Mouse (Mus musculus) CH12.LX (cell line): ENCODE results near the gene Fam107b. TPM values are rescaled to one million over a fixed set of nuclear protein-coding genes. Genes with fewer than 3 reads are reported as not detected.
A peak's percentile ranks its signal among the peaks of the same experiment; 100 is the strongest.

ENCODE experiments used
- DNase-seq: peaks from one replicate; pipeline ENCODE4 v3.0.0-alpha.2; 2013; ENCODE audit errors: extremely low read depth
- H3K27ac ChIP-seq: 2 replicates; pipeline ENCODE4 v1.5.1; 2012; ENCODE audit warnings: low read depth, mild to moderate bottlenecking, control low read depth, moderate library complexity; ENCODE audit not compliant: insufficient read depth
- H3K27me3 ChIP-seq: replicated peaks from 2 replicates; pipeline ENCODE3; 2012; ENCODE audit warnings: inconsistent platforms
- H3K36me3 ChIP-seq, 2 experiments: replicated peaks in 1 of 2; 2 replicates each; pipeline versions ENCODE3 to v1.6.1; 2012; ENCODE audit warnings: inconsistent platforms in 1 of 2, low read length in 1 of 2, mild to moderate bottlenecking in 1 of 2, mixed read lengths in 1 of 2, moderate library complexity in 1 of 2; ENCODE audit not compliant: control insufficient read depth in 1 of 2, insufficient read depth in 1 of 2
- H3K4me1 ChIP-seq, 2 experiments: 2 replicates each; pipeline ENCODE4 v1.6.1; 2012; ENCODE audit warnings: inconsistent platforms in 1 of 2, moderate library complexity in 1 of 2; ENCODE audit not compliant: insufficient read depth in 2 of 2, control insufficient read depth in 1 of 2
- H3K4me2 ChIP-seq: 2 replicates; pipeline ENCODE4 v1.6.1; 2012; ENCODE audit warnings: low read depth, mild to moderate bottlenecking, control low read depth; ENCODE audit not compliant: poor library complexity, insufficient read depth, severe bottlenecking
- H3K4me3 ChIP-seq, 3 experiments: fragments of 150-350 bp in 1 of 3; sonication (generic) in 1 of 3; replicated peaks in 1 of 3; 2 replicates each; pipeline versions ENCODE3 to v1.5.1; 2011 to 2012; ENCODE audit warnings: low read depth in 2 of 3, low read length in 2 of 3, mild to moderate bottlenecking in 2 of 3, moderate library complexity in 2 of 3, control low read depth in 1 of 3, improper control_type of control experiment in 1 of 3, inconsistent platforms in 1 of 3, mixed read lengths in 1 of 3; ENCODE audit not compliant: poor library complexity in 1 of 3
- H3K79me2 ChIP-seq: replicated peaks from 2 replicates; pipeline ENCODE4 v1.6.1; 2012; ENCODE audit warnings: mild to moderate bottlenecking, moderate library complexity; ENCODE audit not compliant: control insufficient read depth, poor library complexity, insufficient read depth, severe bottlenecking; ENCODE audit errors: extremely low read depth
- H3K9ac ChIP-seq: 2 replicates; pipeline ENCODE4 v1.6.1; 2012; ENCODE audit warnings: low read depth, mild to moderate bottlenecking, control low read depth, moderate library complexity; ENCODE audit not compliant: insufficient read depth
- H3K9me3 ChIP-seq: replicated peaks from 2 replicates; pipeline ENCODE3; 2012; ENCODE audit warnings: low read length, inconsistent platforms, mixed read lengths
- BHLHE40 ChIP-seq: IDR thresholded peaks from 2 replicates; pipeline ENCODE4 v1.6.1; 2011; ENCODE audit warnings: mild to moderate bottlenecking, low read depth, low read length, improper control_type of control experiment
- CHD2 ChIP-seq: IDR thresholded peaks from 2 replicates; pipeline ENCODE4 v1.6.1; 2011; ENCODE audit warnings: low read length, improper control_type of control experiment
- ELF1 ChIP-seq: IDR thresholded peaks from 2 replicates; pipeline ENCODE4 v1.6.1; 2014; ENCODE audit warnings: low read depth, mild to moderate bottlenecking, inconsistent platforms, low read length, improper control_type of control experiment
- GABPA ChIP-seq: IDR thresholded peaks from 2 replicates; pipeline ENCODE4 v1.6.1; 2012; ENCODE audit warnings: low read depth, low read length, improper control_type of control experiment, inconsistent platforms; ENCODE audit not compliant: insufficient replicate concordance
- HCFC1 ChIP-seq: IDR thresholded peaks from 2 replicates; pipeline ENCODE4 v1.6.1; 2012; ENCODE audit warnings: low read depth, mild to moderate bottlenecking, inconsistent platforms, low read length, improper control_type of control experiment
- IRF4 ChIP-seq: IDR thresholded peaks from 2 replicates; pipeline ENCODE4 v1.6.1; 2014; ENCODE audit warnings: low read depth, mild to moderate bottlenecking, inconsistent platforms, low read length, improper control_type of control experiment
- JUN ChIP-seq: IDR thresholded peaks from 2 replicates; pipeline ENCODE4 v1.6.1; 2011; ENCODE audit warnings: low read depth, mild to moderate bottlenecking, low read length, improper control_type of control experiment, moderate library complexity; ENCODE audit not compliant: insufficient read depth
- KAT2A ChIP-seq: IDR thresholded peaks from 2 replicates; pipeline ENCODE4 v1.6.1; 2012; ENCODE audit warnings: low read length, improper control_type of control experiment, inconsistent platforms; ENCODE audit not compliant: insufficient replicate concordance
- MAFK ChIP-seq: IDR thresholded peaks from 2 replicates; pipeline ENCODE4 v1.6.1; 2011; ENCODE audit warnings: low read length, improper control_type of control experiment; ENCODE audit not compliant: insufficient replicate concordance
- MAX ChIP-seq: IDR thresholded peaks from 2 replicates; pipeline ENCODE4 v1.6.1; 2011; ENCODE audit warnings: low read length, improper control_type of control experiment
- MYC ChIP-seq: IDR thresholded peaks from 2 replicates; pipeline ENCODE4 v1.6.1; 2011; ENCODE audit warnings: low read depth, mild to moderate bottlenecking, improper control_type of control experiment, low read length
- SMC3 ChIP-seq: IDR thresholded peaks from 2 replicates; pipeline ENCODE4 v1.6.1; 2011; ENCODE audit warnings: low read depth, low read length, improper control_type of control experiment
- USF1 ChIP-seq: IDR thresholded peaks from 2 replicates; pipeline ENCODE4 v1.6.1; 2014; ENCODE audit warnings: low read depth, mild to moderate bottlenecking, inconsistent platforms, low read length, improper control_type of control experiment
- ZKSCAN1 ChIP-seq: IDR thresholded peaks from 2 replicates; pipeline ENCODE4 v1.6.1; 2012; ENCODE audit warnings: low read depth, inconsistent platforms, low read length, improper control_type of control experiment, borderline replicate concordance
- dilution Hi-C: fragments of 300-500 bp; cut with MboI; formaldehyde crosslinking; loops from 2 replicates; pipeline ENCODE4 v1.14.3; 2020; ENCODE audit warnings: low sequenced_read_pairs; ENCODE audit not compliant: extremely low pct_unique_long_range_greater_than_20kb, extremely low pct_ligation_motif_present
- in situ Hi-C: fragments of 300-500 bp; cut with MboI; formaldehyde crosslinking; loops from 3 replicates; pipeline ENCODE4 v1.14.3; 2019; ENCODE audit warnings: low sequenced_read_pairs, low pct_ligation_motif_present, low pct_unique_long_range_greater_than_20kb, mixed read lengths
- polyA plus RNA-seq: library from polyadenylated mRNA; unstranded; fragments of >175 nt; gene quantifications from 2 replicates; pipeline ENCODE4 v1.2.1, GENCODE M21; 2012; ENCODE audit warnings: low read depth; ENCODE audit not compliant: insufficient read length
- total RNA-seq, 2 experiments: library from RNA; depleted of rRNA; stranded (reverse); fragments of 300-350 nt in 1 of 2; fragments of >200 nt in 1 of 2; gene quantifications; 2 replicates each; pipeline ENCODE4 v1.2.3; 2012 to 2014

Gene Fam107b
- total and polyA plus RNA-seq, 3 experiments: 42.6 to 113 (median 71.7) TPM

DNA sequence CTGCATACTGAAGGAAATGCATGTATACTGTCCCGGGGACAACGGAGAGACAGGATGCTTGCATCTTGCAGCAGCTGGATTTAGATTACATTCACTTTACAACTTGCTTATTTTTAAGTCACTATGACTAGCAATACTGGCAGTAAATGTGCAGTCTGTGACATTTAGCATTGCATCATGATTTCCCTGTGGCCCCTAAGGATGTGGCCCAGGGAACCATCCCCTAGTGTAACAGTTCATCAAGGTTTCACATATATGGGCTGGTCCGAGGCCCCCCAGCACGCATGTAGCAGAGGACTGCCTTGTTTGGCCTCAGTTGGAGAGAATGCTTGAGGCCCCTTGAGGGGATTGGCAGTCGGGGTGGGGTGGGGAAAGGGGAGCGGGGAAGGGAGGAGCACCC, 235.5 kb downstream of the Fam107b start:
- Histone ChIP-seq H3K9me3 (no peaks in the 10 kb centered on the region), H3K9ac (no peak overlapping the region), H3K27me3 (no peaks in the 10 kb centered on the region), H3K79me2 (no peaks in the 10 kb centered on the region), H3K4me3 (no peak overlapping the region), H3K36me3 (no peaks in the 10 kb centered on the region), H3K4me1 (peaks cover 2 to 4% of the 10 kb centered on the region in 2 experiments; a peak in 2 of 4 replicates), H3K27ac (no peak overlapping the region), H3K4me2 (no peak overlapping the region)
- dilution Hi-C loops: no loop called here
- no peak for TF ChIP-seq IRF4
- TF ChIP-seq MYC: no peak
- TF ChIP-seq CHD2: no peak
- no peak for TF ChIP-seq HCFC1
- TF ChIP-seq USF1: no peak
- TF ChIP-seq MAFK: no peak
- no peak for TF ChIP-seq MAX
- TF ChIP-seq JUN: no peak
- no peak for TF ChIP-seq GABPA
- no peak for DNase-seq
- in situ Hi-C loops: loop anchor here (10.0 to 25.0 kb wide), 2 partner anchors 461 to 682 kb away; no protein-coding TSS in a partner anchor

DNA sequence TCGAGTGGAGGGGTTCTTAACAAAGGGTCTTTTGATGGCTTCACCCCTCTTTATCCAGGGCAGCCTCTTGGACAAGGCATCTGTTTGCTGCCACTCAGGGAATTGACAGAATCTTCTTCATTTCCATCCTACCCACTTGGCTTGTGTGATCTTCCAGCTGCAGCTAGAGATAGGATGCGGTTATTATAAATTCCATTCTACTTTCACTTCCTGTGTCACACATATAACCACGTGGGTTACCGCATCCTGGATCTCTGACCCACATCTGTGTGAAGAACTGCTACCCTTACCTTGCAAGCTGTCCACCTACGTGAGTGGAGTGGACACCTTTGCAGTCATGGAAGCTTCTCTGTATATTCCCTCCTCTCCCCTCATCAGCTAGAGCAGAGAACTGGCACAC, 240.0 kb downstream of the Fam107b start:
- TF ChIP-seq BHLHE40 (no peak), ELF1 (no peak), ZKSCAN1 (no peak), KAT2A (no peak), SMC3 (no peak), USF1 (no peak)
- TF ChIP-seq, all 38 proteins: peak for 0
- Histone ChIP-seq H3K36me3 (no peaks in the 10 kb centered on the region), H3K9me3 (no peaks in the 10 kb centered on the region), H3K27ac (no peak overlapping the region), H3K79me2 (no peaks in the 10 kb centered on the region), H3K9ac (no peak overlapping the region), H3K4me2 (no peak overlapping the region), H3K4me3 (no peak overlapping the region), H3K27me3 (no peaks in the 10 kb centered on the region), H3K4me1 (peaks cover 2 to 4% of the 10 kb centered on the region in 2 experiments; a peak in 2 of 4 replicates)
- in situ Hi-C loops: loop anchor here (25.0 kb wide), 1 partner anchor 677 kb away; no protein-coding TSS in a partner anchor
- dilution Hi-C loops: no loop called here
- DNase-seq: peak; percentile 8
